Mouse (Mus musculus) erythroblast, adult 5-6 weeks (primary cell): Measurements from ENCODE around the gene Fkbp5. TPM values are rescaled to one million over a fixed set of nuclear protein-coding genes. Genes with fewer than 3 reads are reported as not detected.
"Not testable (repeated sequence)": the region's sequence is repeated elsewhere in the genome, so short reads cannot be mapped to it uniquely, and the experiment has no call there.

Experiments
- ATAC-seq: replicated peaks from 2 replicates; pipeline ENCODE4 v1.8.0; 2016; ENCODE audit warnings: moderate number of reproducible peaks, mild to moderate bottlenecking, moderate TSS enrichment, inconsistent platforms; ENCODE audit not compliant: poor library complexity, low FRiP score, severe bottlenecking
- total RNA-seq, 2 experiments: library from RNA; stranded (forward) in 1 of 2; stranded (reverse) in 1 of 2; fragments of 150-400 nt in 1 of 2; fragments of 200-764, 138-1000 nt in 1 of 2; gene quantifications; 2 replicates each; pipeline versions ENCODE4 v1.2.3 to v1.2.4; 2015 to 2017; ENCODE audit warnings: low replicate concordance in 2 of 2

The Fkbp5 gene
- total RNA-seq (2015; ENCODE audit: low replicate concordance) = 3.7 and 6.7 TPM in 2 replicates
- total RNA-seq (2017; ENCODE audit: low replicate concordance) = 12.8 and 13.8 TPM in 2 replicates

- no peak for ATAC-seq
Observed at GRCm38 (mm10) chr17:28517441-28517955, at the start of gene Fkbp5. Fkbp5 (minus strand) TSS chr17:28517527.

- no peak for ATAC-seq
Observed at GRCm38 (mm10) chr17:28565181-28565580, 47.9 kb upstream of the Fkbp5 start.

GRCm38 (mm10) chr17:28561613-28562012 lies 44.3 kb upstream of the Fkbp5 start:
- no peak for ATAC-seq

- no peak for ATAC-seq
Observed at GRCm38 (mm10) chr17:28560598-28560997, 43.3 kb upstream of the Fkbp5 start, which contains the start of gene Clps. Clps (minus strand) TSS chr17:28560766.

- no peak for ATAC-seq
Observed at GRCm38 (mm10) chr17:28557772-28558171, 40.4 kb upstream of the Fkbp5 start.

GRCm38 (mm10) chr17:28556635-28557396 lies 39.5 kb upstream of the Fkbp5 start:
- ATAC-seq = peak; percentile 58

- not testable (repeated sequence) for ATAC-seq
Observed at GRCm38 (mm10) chr17:28554021-28554420, 36.7 kb upstream of the Fkbp5 start.

GRCm38 (mm10) chr17:28553040-28553793 lies 35.9 kb upstream of the Fkbp5 start:
- ATAC-seq = no peak

- no peak for ATAC-seq
Observed at GRCm38 (mm10) chr17:28549111-28549510, 31.8 kb upstream of the Fkbp5 start, which contains the start of gene Clpsl2. Clpsl2 (plus strand) TSS chr17:28549411.

GRCm38 (mm10) chr17:28548550-28548949 lies 31.2 kb upstream of the Fkbp5 start:
- no peak for ATAC-seq

GRCm38 (mm10) chr17:28546925-28547324 lies 29.6 kb upstream of the Fkbp5 start:
- ATAC-seq = no peak

- no peak for ATAC-seq
Observed at GRCm38 (mm10) chr17:28537881-28538280, 20.6 kb upstream of the Fkbp5 start.

GRCm38 (mm10) chr17:28533327-28533726 lies 16.0 kb upstream of the Fkbp5 start:
- ATAC-seq = no peak

- ATAC-seq = no peak
Observed at GRCm38 (mm10) chr17:28532557-28532956, 15.2 kb upstream of the Fkbp5 start.

GRCm38 (mm10) chr17:28531946-28532345 lies 14.6 kb upstream of the Fkbp5 start:
- no peak for ATAC-seq

GRCm38 (mm10) chr17:28530506-28530905 lies 13.2 kb upstream of the Fkbp5 start, which contains the start of gene Armc12:
Armc12 (plus strand) TSS chr17:28530806.
- no peak for ATAC-seq

- ATAC-seq = no peak
Observed at GRCm38 (mm10) chr17:28529116-28529515, 11.8 kb upstream of the Fkbp5 start.

- peak; percentile 68; the same call in 1 of the 2 replicates for ATAC-seq
Observed at GRCm38 (mm10) chr17:28528043-28528351, 10.7 kb upstream of the Fkbp5 start.

- ATAC-seq = 0 out of 2 replicates have a peak, but pooled peaks have one; percentile 19
Observed at GRCm38 (mm10) chr17:28527184-28528042, 10.1 kb upstream of the Fkbp5 start.
